Mouse (Mus musculus) ovary, postnatal 36 days (tissue): Measurements from ENCODE around the gene Rab25.

Experiments
- DNase-seq: peaks from one replicate; pipeline ENCODE4 v3.0.0; 2022; ENCODE audit warnings: low spot score, mixed read lengths

Gene Rab25

DNA sequence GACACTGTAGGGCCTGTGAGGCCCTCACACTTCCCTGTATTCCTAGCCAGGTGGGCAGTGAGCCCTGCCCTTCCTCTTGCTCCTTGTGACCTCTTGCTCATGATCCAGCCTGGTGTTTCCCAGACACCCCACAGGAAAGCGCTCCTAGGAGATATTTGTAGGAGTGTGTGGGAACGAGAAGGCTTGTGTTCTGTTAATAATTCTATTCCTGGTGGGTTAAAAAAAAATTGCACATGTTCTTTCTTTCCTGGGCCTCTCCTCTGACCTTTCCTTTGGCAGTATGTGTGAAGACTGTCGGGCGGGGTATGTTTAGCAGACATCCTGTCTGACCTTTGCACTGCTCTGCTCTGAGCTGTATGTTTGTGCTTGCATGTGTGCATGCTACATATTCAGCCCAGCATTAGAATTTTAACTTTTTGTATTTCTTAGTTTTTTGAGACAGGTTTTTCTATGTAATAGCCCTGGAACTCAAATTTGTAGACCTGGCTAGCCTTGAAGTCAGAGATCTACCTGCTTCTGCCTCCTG lies 18.5 kb upstream of the Rab25 start:
- DNase-seq, result no peak

GRCm38 (mm10) chr3:88566116-88566515 lies 18.0 kb upstream of the Rab25 start:
- DNase-seq, result no peak

DNA sequence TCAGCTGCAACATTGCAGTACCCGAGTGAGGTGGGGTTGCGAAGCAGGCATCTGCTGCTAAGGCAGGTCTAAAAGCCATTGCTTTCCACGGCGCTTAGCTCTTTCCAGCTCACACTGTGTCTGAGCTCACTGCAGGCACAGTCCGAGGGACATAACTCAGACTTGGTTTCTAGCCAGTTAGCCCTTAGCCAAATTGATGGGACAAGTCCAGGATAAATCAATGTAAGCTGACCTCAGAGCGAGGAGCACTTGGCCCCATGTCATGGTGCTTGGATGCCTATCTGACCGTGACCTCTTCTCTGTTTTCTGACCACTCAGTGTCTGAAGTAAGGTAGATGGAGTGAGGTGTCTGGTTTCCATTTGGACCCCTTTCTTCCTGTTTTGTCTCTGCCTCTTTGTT lies 15.9 kb upstream of the Rab25 start:
- DNase-seq, result no peak

GRCm38 (mm10) chr3:88563442-88563841 lies 15.3 kb upstream of the Rab25 start:
- no peak for DNase-seq

DNA sequence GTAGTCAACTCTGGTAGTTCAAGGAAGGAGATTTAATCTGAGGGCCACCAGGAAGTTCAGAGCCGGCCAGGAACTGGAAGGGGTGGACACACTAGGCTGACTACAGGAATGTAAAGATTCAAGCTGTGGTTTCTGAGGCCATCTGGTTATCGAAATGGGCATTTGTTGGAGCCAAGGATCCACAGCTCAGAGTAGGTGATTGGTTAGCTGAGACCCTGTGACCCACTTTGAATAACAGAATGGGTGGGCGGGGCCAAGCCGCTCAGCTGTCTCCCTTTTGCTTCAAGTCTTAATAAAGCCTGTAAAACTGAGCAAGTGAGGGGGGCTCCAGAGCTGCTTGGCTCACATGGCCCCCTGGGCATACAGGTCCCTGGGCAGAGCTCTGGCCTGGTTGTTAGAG lies 13.9 kb upstream of the Rab25 start:
- no peak for DNase-seq

- DNase-seq, result no peak
These were observed 11.5 kb upstream of the Rab25 start for GRCm38 (mm10) chr3:88559596-88559995.

GRCm38 (mm10) chr3:88556616-88557015 lies 8.5 kb upstream of the Rab25 start:
- DNase-seq, result no peak

GRCm38 (mm10) chr3:88555731-88556130 lies 7.6 kb upstream of the Rab25 start:
- no peak for DNase-seq

- no peak for DNase-seq
These were observed 7.0 kb upstream of the Rab25 start for GRCm38 (mm10) chr3:88555069-88555605.

DNA sequence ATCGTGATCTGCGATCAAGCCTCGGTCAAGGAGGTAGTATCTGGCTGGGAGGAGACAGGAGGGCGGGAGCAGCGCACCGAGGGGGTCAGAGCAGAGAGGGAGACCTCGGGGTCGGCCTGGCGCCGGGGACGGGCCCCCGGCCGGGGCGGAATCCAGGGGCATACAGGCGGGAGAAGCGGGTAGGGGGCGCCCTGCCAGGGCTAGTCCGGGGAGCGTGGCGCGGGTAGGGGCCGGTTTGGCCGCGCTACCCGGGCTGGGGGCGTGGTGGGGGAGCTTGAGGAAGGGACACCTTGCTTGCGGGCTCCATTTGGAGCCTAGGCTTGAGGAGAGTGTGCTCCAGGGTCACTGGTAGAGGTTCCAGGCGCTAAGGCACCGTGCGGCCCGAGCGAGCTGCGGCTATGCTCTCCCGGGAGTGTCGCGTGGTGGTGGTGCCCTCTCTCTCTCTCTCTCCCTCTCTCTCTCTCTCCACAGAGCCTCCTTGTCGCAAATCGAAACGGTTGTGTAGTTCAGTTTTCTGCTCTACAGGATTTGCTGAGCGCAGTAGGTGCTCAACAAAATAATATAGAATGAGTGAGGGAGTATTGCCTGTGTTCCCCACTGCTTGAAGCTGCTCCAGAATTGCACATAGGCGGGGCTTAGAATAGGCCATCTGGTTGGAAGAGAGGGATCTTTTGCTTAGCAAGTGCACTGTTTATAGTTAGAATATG lies 5.9 kb upstream of the Rab25 start:
- no peak for DNase-seq

- peak; percentile 96 for DNase-seq
These were observed 5.4 kb upstream of the Rab25 start, which contains the start of gene Ubqln4 for GRCm38 (mm10) chr3:88553525-88553879. TSS of gene Ubqln4 (plus strand) at chr3:88553758.

DNA sequence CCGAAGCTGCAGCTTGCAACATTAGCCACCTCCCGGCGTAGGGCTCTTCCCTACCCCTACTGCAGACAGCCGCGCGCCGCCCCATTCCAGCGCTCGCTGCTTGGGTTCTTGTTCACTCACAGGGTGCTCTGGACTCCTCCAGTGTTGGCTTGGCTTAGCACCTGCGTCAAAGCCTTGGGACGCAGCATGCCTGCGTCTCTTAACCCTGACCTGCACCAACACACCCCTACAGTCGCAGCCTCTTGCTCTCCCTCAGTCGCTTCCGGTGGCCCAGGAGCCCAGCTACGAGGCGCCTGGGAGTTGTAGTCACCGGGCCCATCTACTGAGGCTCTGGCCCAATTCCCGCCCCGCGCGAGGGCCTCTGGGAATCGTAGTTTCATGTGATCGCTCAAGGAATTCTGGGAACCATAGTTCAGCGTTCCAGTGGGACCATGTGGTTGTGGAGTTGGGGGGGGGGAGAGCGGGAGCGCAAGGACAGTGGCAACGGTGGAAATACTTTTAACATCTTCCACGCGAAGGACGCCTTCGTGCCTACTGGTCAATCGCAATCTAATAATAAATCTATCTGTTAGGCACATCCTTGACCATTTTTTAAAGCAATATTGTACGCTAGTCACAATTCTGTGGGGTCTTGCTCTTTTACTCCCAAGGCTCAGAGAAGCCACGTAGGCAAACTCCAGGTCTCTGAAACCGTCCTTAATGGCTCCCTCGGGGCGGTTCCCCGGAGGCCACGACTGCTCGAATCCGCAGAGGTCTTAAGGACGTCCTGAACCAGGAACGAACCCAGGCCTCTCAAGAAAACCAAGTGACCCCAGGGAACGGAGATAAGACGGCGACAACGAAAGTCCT lies 4.8 kb upstream of the Rab25 start, which contains the start of gene Lamtor2:
TSS of gene Lamtor2 (minus strand) at position 399 of the 849 bp plus-strand sequence.
- peak; percentile 97 for DNase-seq

- no peak for DNase-seq
These were observed 4.1 kb upstream of the Rab25 start for GRCm38 (mm10) chr3:88552082-88552645.

DNA sequence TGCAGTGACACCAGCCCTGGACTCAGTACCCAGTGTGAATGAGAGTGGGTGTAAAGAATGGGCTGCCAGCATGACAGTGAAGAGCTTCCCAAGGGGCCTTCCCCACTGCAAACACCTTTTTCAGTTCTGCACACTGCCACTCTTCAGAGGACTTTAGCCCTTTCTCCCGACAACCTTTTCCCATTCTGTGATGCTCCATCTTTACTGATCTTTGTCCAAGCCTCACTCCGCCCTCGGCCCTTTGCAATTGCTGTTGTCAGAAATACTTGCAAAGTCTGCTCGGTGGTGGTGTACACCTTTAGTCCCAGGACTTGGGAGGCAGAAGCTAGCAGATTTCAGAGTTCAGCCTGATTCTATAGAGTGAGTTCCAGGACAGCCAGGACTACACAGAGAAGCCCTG lies 3.5 kb upstream of the Rab25 start:
- DNase-seq, result no peak

GRCm38 (mm10) chr3:88546674-88547418 lies 1.3 kb downstream of the Rab25 start:
- no peak for DNase-seq

GRCm38 (mm10) chr3:88544955-88545591 lies 3.0 kb downstream of the Rab25 start:
- no peak for DNase-seq

DNA sequence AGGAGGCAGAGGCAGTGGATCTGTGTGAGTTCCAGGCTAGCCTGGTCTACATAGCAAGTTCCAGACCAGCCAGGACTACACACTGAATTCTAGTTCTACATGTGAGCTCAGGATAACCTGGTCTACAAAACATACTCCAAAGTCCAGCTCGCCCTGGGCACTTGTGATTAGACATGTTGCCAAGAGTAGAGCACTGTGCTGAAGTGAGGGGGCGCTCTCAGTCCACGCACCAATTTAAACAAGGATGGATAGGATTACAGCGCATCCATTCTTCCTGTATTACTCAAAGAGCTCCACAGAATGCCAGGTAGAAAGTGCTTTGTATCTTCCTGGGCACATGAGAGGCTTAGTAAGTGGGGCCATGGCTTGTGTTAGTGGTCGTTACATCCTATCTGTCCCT lies 3.6 kb downstream of the Rab25 start:
- DNase-seq, result no peak

- no peak for DNase-seq
These were observed 4.3 kb downstream of the Rab25 start for GRCm38 (mm10) chr3:88543651-88544410.

- DNase-seq, result no peak
These were observed 4.9 kb downstream of the Rab25 start for GRCm38 (mm10) chr3:88543174-88543573.

DNA sequence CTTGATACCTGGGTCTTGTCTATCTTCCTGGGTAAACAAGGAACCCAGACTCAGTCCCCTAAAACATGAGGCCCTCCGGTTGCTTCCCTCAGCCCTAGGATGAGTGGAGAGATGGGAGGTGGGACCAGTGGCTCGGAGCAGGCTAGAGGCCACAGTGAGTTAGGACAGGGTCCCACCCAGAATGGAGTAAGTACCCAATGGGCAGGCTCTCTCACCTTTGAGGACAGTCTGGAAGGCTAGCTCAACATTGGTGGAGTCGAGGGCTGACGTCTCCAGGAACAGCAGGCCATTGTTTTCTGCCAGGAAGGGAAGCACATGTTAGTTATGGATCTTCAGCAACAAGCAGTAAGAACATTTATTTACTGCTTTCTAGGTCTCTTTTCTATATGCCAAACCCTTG lies 5.6 kb downstream of the Rab25 start:
- DNase-seq, result no peak
